Comparison of ENCODE assay signal across 28 mouse cellular contexts in genomic region chr19:4545091-4545490, GRCm38 (mm10). TPM values are rescaled to one million over a fixed set of nuclear protein-coding genes. Genes with fewer than 3 reads are reported as not detected.
"Had no signal": no experiment of that assay in that cellular context is flagged by ENCODE, and none has a peak within 500 bp of the region (broad histone marks: within the 10 kb centered on the region; RNA-seq: fewer than 3 reads in every experiment).

No protein-coding gene starts in this region.

- H3K9me3 ChIP-seq: heart, embryonic 12.5 days; hindbrain, embryonic 10.5 days; hindbrain, embryonic 12.5 days; intestine, embryonic 15.5 days; limb, embryonic 10.5 days; limb, embryonic 12.5 days; liver, embryonic 13.5 days; liver, embryonic 15.5 days had no signal

- H3K27me3 ChIP-seq: heart, embryonic 12.5 days; hindbrain, embryonic 12.5 days; intestine, embryonic 15.5 days; limb, embryonic 12.5 days; liver, embryonic 13.5 days; liver, embryonic 15.5 days had no signal

- H3K4me1 ChIP-seq: hindbrain, embryonic 10.5 days; hindbrain, embryonic 12.5 days; intestine, embryonic 15.5 days; limb, embryonic 10.5 days; limb, embryonic 12.5 days had no signal

- ATAC-seq: hindbrain, embryonic 16.5 days; inflammation-experienced regulatory T-cells, adult 6 months; intestine, embryonic 15.5 days; intestine, postnatal 0 days had no signal

- H3K36me3 ChIP-seq: heart, embryonic 12.5 days; hindbrain, embryonic 10.5 days; hindbrain, embryonic 12.5 days; intestine, embryonic 15.5 days; limb, embryonic 10.5 days; limb, embryonic 12.5 days; liver, embryonic 15.5 days had no signal

- H3K9ac ChIP-seq: heart, embryonic 12.5 days; hindbrain, embryonic 12.5 days; hindbrain, embryonic 14.5 days; intestine, embryonic 15.5 days; limb, embryonic 12.5 days; liver, embryonic 13.5 days; liver, embryonic 15.5 days had no signal

- H3K27ac ChIP-seq: gastrocnemius, adult 2 months; heart, adult 2 months; hindbrain, embryonic 10.5 days; hindbrain, embryonic 12.5 days; hindbrain, embryonic 14.5 days; intestine, embryonic 15.5 days; layer of hippocampus, adult 2 months; left cerebral cortex, adult 2 months; limb, embryonic 10.5 days; limb, embryonic 12.5 days; liver, embryonic 13.5 days; liver, embryonic 15.5 days had no signal

- DNase-seq: gastrocnemius, adult 2 months; gastrocnemius, postnatal 10 days; gastrocnemius, postnatal 25 days; heart, adult 2 months; heart, postnatal 10 days; heart, postnatal 4 days; kidney, adult 18-20 months; kidney, postnatal 10 days; kidney, postnatal 36 days; liver; liver, embryonic 13.5 days had no signal

- H3K4me2 ChIP-seq: heart, embryonic 12.5 days; hindbrain, embryonic 12.5 days; hindbrain, embryonic 14.5 days; intestine, embryonic 15.5 days; limb, embryonic 12.5 days; liver, embryonic 13.5 days; liver, embryonic 15.5 days had no signal

- H3K4me3 ChIP-seq: gastrocnemius, adult 2 months; heart, adult 2 months; heart, embryonic 12.5 days; hindbrain, embryonic 10.5 days; hindbrain, embryonic 12.5 days; intestine, embryonic 15.5 days; layer of hippocampus, adult 2 months; left cerebral cortex, adult 2 months; limb, embryonic 10.5 days; limb, embryonic 12.5 days; liver, embryonic 13.5 days; liver, embryonic 15.5 days had no signal

RNA-seq across cellular contexts. Expression of gene 2010003K11Rik, which starts 46.7 kb away (rescaled TPM):
- polyA plus RNA-seq: frontal cortex, adult 2 months; heart, embryonic 12.5 days; heart, embryonic 14.5 days; hindbrain, embryonic 12.5 days; hindbrain, embryonic 14.5 days; hindbrain, embryonic 16.5 days; inflammation-experienced regulatory T-cells, adult 6 months; kidney, embryonic 14.5 days; limb, embryonic 10.5 days; limb, embryonic 12.5 days; limb, embryonic 14.5 days; liver, embryonic 13.5 days had no signal
